Comparison of ENCODE assay signal across 8 mouse cellular contexts in the genomic region with DNA sequence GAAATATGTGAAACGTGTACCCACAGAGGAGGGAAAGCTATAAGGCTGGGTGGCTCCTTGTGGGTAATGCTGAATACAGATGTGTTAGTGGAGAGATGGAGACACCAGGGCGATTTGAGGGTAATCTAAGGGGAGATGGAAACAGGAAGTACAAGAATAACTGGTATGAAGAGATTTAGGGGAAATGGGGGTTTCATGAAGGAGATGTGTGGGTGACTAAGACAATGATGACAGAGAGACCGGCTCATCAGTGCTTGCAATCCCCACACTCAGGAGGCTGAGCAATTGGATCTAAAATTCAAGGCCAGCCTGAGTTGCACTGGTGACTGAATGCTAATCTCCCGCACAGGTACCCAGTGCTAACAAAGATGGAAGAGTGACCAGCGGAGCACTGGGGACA. TPM values are rescaled to one million over a fixed set of nuclear protein-coding genes. Genes with fewer than 3 reads are reported as not detected.
DNase-seq lines count a peak whose midpoint lies in the region; ATAC-seq and TF ChIP-seq lines count a peak whose summit lies in the region.

No protein-coding gene starts in this region.

- 51% methylated on average over 5 of the region's 5 CpGs for WGBS in heart, embryonic 11.5 days (ENCODE audit: insufficient replicate concordance)
- 64% methylated on average over 5 of the region's 5 CpGs for WGBS in hindbrain, embryonic 13.5 days

- H3K4me1 ChIP-seq in heart, embryonic 11.5 days (ENCODE audit: control insufficient read depth, insufficient read depth, low read length) = peaks cover 7% of the 10 kb centered on the region
- H3K4me1 ChIP-seq in ES-E14 (ENCODE audit: control insufficient read depth in 2 of 2, insufficient read depth in 2 of 2, low read length in 2 of 2, poor library complexity in 1 of 2) = peaks cover 4 to 18% of the 10 kb centered on the region in 2 experiments; a peak in 3 of 4 replicates
- peaks cover 21% of the 10 kb centered on the region for H3K4me1 ChIP-seq in hindbrain, embryonic 13.5 days (replicated peaks)

- in situ Hi-C loops in ES-E14 (cut with MboI; ENCODE audit: low sequenced_read_pairs in 2 of 2, unreplicated experiment in 2 of 2) = no loop called here

- peak overlapping the region; percentile 75 for H3K4me2 ChIP-seq in heart, embryonic 11.5 days
- H3K4me2 ChIP-seq in hindbrain, embryonic 13.5 days = peak overlapping the region; percentile 84

- ATAC-seq in heart, embryonic 11.5 days (replicated peaks; ENCODE audit: insufficient number of reproducible peaks, low FRiP score, low TSS enrichment) = no peak
- ATAC-seq in hindbrain, embryonic 13.5 days (ENCODE audit: low FRiP score) = no peak
- ATAC-seq in megakaryocyte progenitor cell, adult 5-6 weeks (replicated peaks; ENCODE audit: poor library complexity) = peak; percentile 23; the same call in 1 of the 2 replicates

- intact Hi-C loops in left cerebral cortex, postnatal 10 days (cut with DNase I) = no loop called here

- no peaks in the 10 kb centered on the region for H3K9me3 ChIP-seq in heart, embryonic 11.5 days (replicated peaks; ENCODE audit: control insufficient read depth, low read length)
- no peaks in the 10 kb centered on the region for H3K9me3 ChIP-seq in ES-E14 (ENCODE audit: control insufficient read depth, insufficient read depth, low read depth, low read length)
- no peaks in the 10 kb centered on the region for H3K9me3 ChIP-seq in hindbrain, embryonic 13.5 days

- H3K36me3 ChIP-seq in heart, embryonic 11.5 days (ENCODE audit: control insufficient read depth, insufficient read depth, low read length) = no peaks in the 10 kb centered on the region
- H3K36me3 ChIP-seq in ES-E14 (ENCODE audit: control insufficient read depth, insufficient read depth, low read length, poor library complexity, severe bottlenecking) = peaks cover 11% of the 10 kb centered on the region; the same call in 1 of the 2 replicates
- peaks cover 11% of the 10 kb centered on the region for H3K36me3 ChIP-seq in hindbrain, embryonic 13.5 days

- peak overlapping the region; percentile 77 for H3K4me3 ChIP-seq in heart, embryonic 11.5 days (ENCODE audit: low read depth, low read length)
- H3K4me3 ChIP-seq in ES-E14 (ENCODE audit: insufficient read depth in 1 of 2, low read depth in 1 of 2, low read length in 2 of 2, poor library complexity in 1 of 2, severe bottlenecking in 1 of 2) = peak overlapping the region; percentile 84 to 88; a peak in 3 of 4 replicates
- peak overlapping the region; percentile 79 for H3K4me3 ChIP-seq in hindbrain, embryonic 13.5 days

- H3K27ac ChIP-seq in heart, embryonic 11.5 days (ENCODE audit: low read depth, low read length) = 0 out of 2 replicates have a peak overlapping the region, but pooled peaks have one; percentile 10
- H3K27ac ChIP-seq in ES-E14 (ENCODE audit: insufficient read depth, low read depth, low read length, poor library complexity, severe bottlenecking) = no peak overlapping the region
- no peak overlapping the region for H3K27ac ChIP-seq in hindbrain, embryonic 13.5 days

- DNase-seq in heart, postnatal 4 days = no peak
- DNase-seq in ES-E14 (ENCODE audit: low read depth, low spot score) = no peak
- DNase-seq in left cerebral cortex, postnatal 10 days (ENCODE audit: extremely low spot score in 1 of 2, low spot score in 2 of 2) = no peak
- no peak for DNase-seq in thymus, postnatal 10 days (ENCODE audit: low spot score in 2 of 2)
- no peak for DNase-seq in spleen, postnatal 36 days (ENCODE audit: low spot score in 2 of 2)

- no peaks in the 10 kb centered on the region for H3K27me3 ChIP-seq in heart, embryonic 11.5 days (ENCODE audit: control insufficient read depth, insufficient read depth, low read length)
- H3K27me3 ChIP-seq in hindbrain, embryonic 13.5 days = no peaks in the 10 kb centered on the region

- H3K9ac ChIP-seq in heart, embryonic 11.5 days (ENCODE audit: low read depth, low read length) = peak overlapping the region; percentile 67; the same call in 1 of the 2 replicates
- peak overlapping the region; percentile 14; the same call in 1 of the 2 replicates for H3K9ac ChIP-seq in ES-E14 (ENCODE audit: insufficient read depth, low read depth, low read length, poor library complexity, severe bottlenecking)
- peak overlapping the region; percentile 69 for H3K9ac ChIP-seq in hindbrain, embryonic 13.5 days

TF ChIP-seq in ES-E14, 5 proteins besides CTCF, POLR2A, EP300 and RAD21:
- TF ChIP-seq ZC3H11A (IDR thresholded peaks at IDR 0.05; ENCODE audit: borderline replicate concordance, low read depth, low read length) (no peak), ZNF384 (IDR thresholded peaks at IDR 0.05; ENCODE audit: low read depth, low read length) (no peak), CHD2 (IDR thresholded peaks at IDR 0.05; ENCODE audit: low read depth, low read length) (no peak), HCFC1 (IDR thresholded peaks at IDR 0.05; ENCODE audit: borderline replicate concordance, insufficient read depth, low read length) (no peak), MAFK (IDR thresholded peaks at IDR 0.05; ENCODE audit: insufficient read depth, low read depth, low read length) (no peak)

RNA-seq across cellular contexts. Expression of gene Pld3, which starts 0.9 kb away (rescaled TPM):
- 59.5 and 64.2 TPM in 2 replicates for polyA plus RNA-seq in heart, embryonic 11.5 days (2014; fragmentation: Nextera tagmentation; extraction: Ambion mirVana)
- 10 to 100 TPM; 28.9 to 32.4 TPM for total RNA-seq in heart, postnatal 4 days (2021)
- 77.9 and 128 TPM in 2 replicates for total RNA-seq in ES-E14 (2012; rRNA removed)
- 126 TPM in 2 replicates for polyA plus RNA-seq in hindbrain, embryonic 13.5 days (2015; fragmentation: Nextera tagmentation; extraction: Ambion mirVana)
- total RNA-seq in megakaryocyte progenitor cell, adult 5-6 weeks (2015) = 9.3 and 9.4 TPM in 2 replicates
- 5.3 and 7.5 TPM in 2 replicates for total RNA-seq in megakaryocyte progenitor cell, adult 5-6 weeks (2017)
- 100 to 1,000 TPM; 520 to 550 TPM for total RNA-seq in left cerebral cortex, postnatal 10 days (2021)

RNA-seq across cellular contexts. Expression of gene 2310022A10Rik, which starts 1.0 kb away (rescaled TPM):
- polyA plus RNA-seq in heart, embryonic 11.5 days (2014; fragmentation: Nextera tagmentation; extraction: Ambion mirVana) = 22.5 and 29.3 TPM in 2 replicates
- total RNA-seq in heart, postnatal 4 days (2021) = 10 to 100 TPM; 54.9 to 58.4 TPM
- total RNA-seq in ES-E14 (2012; rRNA removed) = 12.6 and 15.9 TPM in 2 replicates
- 32.1 and 34.0 TPM in 2 replicates for polyA plus RNA-seq in hindbrain, embryonic 13.5 days (2015; fragmentation: Nextera tagmentation; extraction: Ambion mirVana)
- 13.4 and 14.1 TPM in 2 replicates for total RNA-seq in megakaryocyte progenitor cell, adult 5-6 weeks (2015)
- 12.4 and 15.6 TPM in 2 replicates for total RNA-seq in megakaryocyte progenitor cell, adult 5-6 weeks (2017)
- total RNA-seq in left cerebral cortex, postnatal 10 days (2021) = 10 to 100 TPM; 23.1 to 26.2 TPM

RNA-seq across cellular contexts. Expression of gene Hipk4, which starts 29.0 kb away (rescaled TPM):
- 0.44 and 0.57 TPM in 2 replicates for polyA plus RNA-seq in heart, embryonic 11.5 days (2014; fragmentation: Nextera tagmentation; extraction: Ambion mirVana)
- 1 to 10 TPM in 1 of 2 experiments, under 1 TPM in 1; 0.83 to 1.0 TPM for total RNA-seq in heart, postnatal 4 days (2021)
- 1.7 and 2.1 TPM in 2 replicates for total RNA-seq in ES-E14 (2012; rRNA removed)
- 0.77 and 0.79 TPM in 2 replicates for polyA plus RNA-seq in hindbrain, embryonic 13.5 days (2015; fragmentation: Nextera tagmentation; extraction: Ambion mirVana)
- total RNA-seq in megakaryocyte progenitor cell, adult 5-6 weeks (2015) = 0.10 and 0.25 TPM in 2 replicates
- total RNA-seq in megakaryocyte progenitor cell, adult 5-6 weeks (2017) = 0.07 and 0.29 TPM in 2 replicates
- under 1 TPM; 0.26 to 0.34 TPM for total RNA-seq in left cerebral cortex, postnatal 10 days (2021)

RNA-seq across cellular contexts. Expression of gene Akt2, which starts 39.3 kb away (rescaled TPM):
- 72.1 and 78.0 TPM in 2 replicates for polyA plus RNA-seq in heart, embryonic 11.5 days (2014; fragmentation: Nextera tagmentation; extraction: Ambion mirVana)
- total RNA-seq in heart, postnatal 4 days (2021) = 100 to 1,000 TPM; 158 to 164 TPM
- total RNA-seq in ES-E14 (2012; rRNA removed) = 42.2 and 44.8 TPM in 2 replicates
- polyA plus RNA-seq in hindbrain, embryonic 13.5 days (2015; fragmentation: Nextera tagmentation; extraction: Ambion mirVana) = 68.0 and 71.0 TPM in 2 replicates
- 33.8 and 40.3 TPM in 2 replicates for total RNA-seq in megakaryocyte progenitor cell, adult 5-6 weeks (2015)
- total RNA-seq in megakaryocyte progenitor cell, adult 5-6 weeks (2017) = 46.9 and 50.2 TPM in 2 replicates
- 100 to 1,000 TPM in 1 of 2 experiments, 10 to 100 TPM in 1; 92.2 to 103 TPM for total RNA-seq in left cerebral cortex, postnatal 10 days (2021)

RNA-seq across cellular contexts. Expression of gene Prx, which starts 52.9 kb away (rescaled TPM):
- polyA plus RNA-seq in heart, embryonic 11.5 days (2014; fragmentation: Nextera tagmentation; extraction: Ambion mirVana) = 0.76 and 0.96 TPM in 2 replicates
- 1 to 10 TPM; 4.1 to 5.9 TPM for total RNA-seq in heart, postnatal 4 days (2021)
- 10.0 TPM in 2 replicates for total RNA-seq in ES-E14 (2012; rRNA removed)
- 1.4 and 1.5 TPM in 2 replicates for polyA plus RNA-seq in hindbrain, embryonic 13.5 days (2015; fragmentation: Nextera tagmentation; extraction: Ambion mirVana)
- total RNA-seq in megakaryocyte progenitor cell, adult 5-6 weeks (2015) = 0.52 and 0.68 TPM in 2 replicates
- 0.75 and 0.81 TPM in 2 replicates for total RNA-seq in megakaryocyte progenitor cell, adult 5-6 weeks (2017)
- 1 to 10 TPM; 1.4 TPM for total RNA-seq in left cerebral cortex, postnatal 10 days (2021)

Comparison
In these comparisons a context has a peak if more than half of its experiments do, and no peak if none do; other contexts are left out.
1. H3K9ac ChIP-seq: peak in every context shown above with its lines; median percentile 69 in hindbrain, embryonic 13.5 days; 67 in heart, embryonic 11.5 days; 14 in ES-E14.